Mouse (Mus musculus) stomach, postnatal 0 days (tissue): Measurements from ENCODE around the gene Stxbp3.

ENCODE experiments used
- CTCF ChIP-seq: IDR thresholded peaks from 2 replicates; pipeline ENCODE4 v1.5.1; 2016; ENCODE audit warnings: antibody characterized with exemption, low read depth, mild to moderate bottlenecking, moderate library complexity
- EP300 ChIP-seq: optimal IDR thresholded peaks from 2 replicates; pipeline ENCODE3; 2016; ENCODE audit warnings: antibody characterized with exemption

GRCm38 (mm10) chr3:108792420-108792819 lies 47.9 kb downstream of the Stxbp3 start:
- no peak for TF ChIP-seq CTCF
- TF ChIP-seq EP300: no peak
